Mouse (Mus musculus) spleen, adult 2 months (tissue): ENCODE measurements around the gene Srm. TPM values are rescaled to one million over a fixed set of nuclear protein-coding genes. Genes with fewer than 3 reads are reported as not detected.

ENCODE experiments used
- DNase-seq, 2 experiments: peaks; one replicate each; pipeline versions ENCODE4 v3.0.0 to v3.0.0-alpha.2; 2012 to 2021; ENCODE audit warnings: low spot score in 2 of 2, low read depth in 1 of 2
- H3K27ac ChIP-seq: fragments of 200-500 bp; 2 replicates; pipeline ENCODE4 v1.5.1; 2012; ENCODE audit warnings: low read length, inconsistent platforms; ENCODE audit not compliant: insufficient read depth
- H3K27me3 ChIP-seq: fragments of 200-500 bp; 2 replicates; pipeline ENCODE4 v1.6.1; 2012; ENCODE audit warnings: mild to moderate bottlenecking, moderate library complexity, low read length, inconsistent platforms; ENCODE audit not compliant: control insufficient read depth, insufficient read depth
- H3K36me3 ChIP-seq: fragments of 200-500 bp; 2 replicates; pipeline ENCODE4 v1.6.1; 2012; ENCODE audit warnings: mild to moderate bottlenecking, low read length, inconsistent platforms; ENCODE audit not compliant: control insufficient read depth, insufficient read depth
- H3K4me1 ChIP-seq: fragments of 200-500 bp; 2 replicates; pipeline ENCODE4 v1.6.1; 2011; ENCODE audit warnings: inconsistent platforms; ENCODE audit not compliant: control insufficient read depth, insufficient read depth, insufficient read length
- H3K4me3 ChIP-seq: fragments of 200-500 bp; 2 replicates; pipeline ENCODE4 v1.5.1; 2011; ENCODE audit warnings: mild to moderate bottlenecking, inconsistent platforms; ENCODE audit not compliant: insufficient read depth, insufficient read length; ENCODE audit errors: extremely low read depth
- CTCF ChIP-seq: fragments of 200-500 bp; IDR thresholded peaks from 2 replicates; pipeline ENCODE4 v1.5.1; 2011; ENCODE audit warnings: mild to moderate bottlenecking, inconsistent platforms; ENCODE audit not compliant: insufficient read depth, insufficient read length, insufficient replicate concordance; ENCODE audit errors: extremely low read depth
- POLR2A ChIP-seq: fragments of 200-500 bp; IDR thresholded peaks from 2 replicates; pipeline ENCODE4 v1.6.1; 2011; ENCODE audit warnings: low read depth, low read length, inconsistent platforms
- WGBS: fragments of 180-500 bp; shearing (Covaris S2); methylation state at CpG from one replicate; pipeline ENCODE4 v1.1.7; 2018; 5-methylcytosine and 5-hydroxymethylcytosine counted together
- polyA plus RNA-seq: library from polyadenylated mRNA; depleted of rRNA; stranded (reverse); fragments of >200 nt; gene quantifications from 2 replicates; pipeline ENCODE4 v1.2.3, GENCODE M21; 2012; rRNA removed

The Srm gene
- polyA plus RNA-seq = 55.7 and 80.0 TPM in 2 replicates

- WGBS = 0% methylated on average over 42 of the region's 50 CpGs
- TF ChIP-seq CTCF (no peak), POLR2A (no peak; the same call in 1 of the 2 replicates)
- Histone ChIP-seq H3K4me3 (peak within 1 kb of the TSS; percentile 79), H3K27me3 (no peaks in the 10 kb centered on the region), H3K4me1 (peaks cover 14% of the 10 kb centered on the region; the same call in 1 of the 2 replicates), H3K27ac (0 out of 2 replicates have a peak within 1 kb of the TSS, but pooled peaks have one; percentile 17), H3K36me3 (peaks cover 11% of the 10 kb centered on the region)
- peak; percentile 88 to 99 for DNase-seq
These were observed at the start of gene Srm for GRCm38 (mm10) chr4:148591171-148591630. Gene Srm (plus strand): TSS chr4:148591503.

- TF ChIP-seq POLR2A (no peak), CTCF (no peak)
- H3K36me3 ChIP-seq = peaks cover 34% of the 10 kb centered on the region
- no peaks in the 10 kb centered on the region for H3K4me1 ChIP-seq
- no peak for DNase-seq
- 96% methylated on average over 4 of the region's 4 CpGs for WGBS
- H3K27me3 ChIP-seq = no peaks in the 10 kb centered on the region
- no peak overlapping the region for H3K4me3 ChIP-seq
- no peak overlapping the region for H3K27ac ChIP-seq
These were observed 42.2 kb upstream of the Srm start for GRCm38 (mm10) chr4:148549106-148549505.

- TF ChIP-seq POLR2A = no peak
- TF ChIP-seq CTCF = no peak
- Histone ChIP-seq H3K4me3 (peak overlapping the region; percentile 72), H3K36me3 (peaks cover 22% of the 10 kb centered on the region), H3K27me3 (no peaks in the 10 kb centered on the region), H3K4me1 (no peaks in the 10 kb centered on the region; the same call in 1 of the 2 replicates), H3K27ac (peak overlapping the region; percentile 98)
- WGBS = 28% methylated on average over 6 of the region's 6 CpGs
- no peak for DNase-seq
These were observed 33.5 kb upstream of the Srm start for GRCm38 (mm10) chr4:148557766-148558165.

GRCm38 (mm10) chr4:148558297-148559000 lies 32.9 kb upstream of the Srm start, which contains the start of gene Exosc10:
Gene Exosc10 (plus strand): TSS chr4:148558429.
- no peaks in the 10 kb centered on the region for H3K27me3 ChIP-seq
- H3K4me3 ChIP-seq = peak within 1 kb of the TSS; percentile 72
- H3K4me1 ChIP-seq = no peaks in the 10 kb centered on the region; the same call in 1 of the 2 replicates
- WGBS = under 1% methylated on average over 63 of the region's 63 CpGs
- H3K36me3 ChIP-seq = peaks cover 25% of the 10 kb centered on the region
- DNase-seq = peak; percentile 82 to 83
- H3K27ac ChIP-seq = peak within 1 kb of the TSS; percentile 98
- TF ChIP-seq CTCF = no peak
- TF ChIP-seq POLR2A = peak; percentile 28

GRCm38 (mm10) chr4:148562676-148563075 lies 28.6 kb upstream of the Srm start:
- H3K27ac ChIP-seq = no peak overlapping the region
- no peak for DNase-seq
- H3K4me1 ChIP-seq = no peaks in the 10 kb centered on the region; the same call in 1 of the 2 replicates
- WGBS = 96% methylated on average over 17 of the region's 17 CpGs
- H3K4me3 ChIP-seq = no peak overlapping the region
- H3K27me3 ChIP-seq = no peaks in the 10 kb centered on the region
- no peak for TF ChIP-seq POLR2A
- TF ChIP-seq CTCF = no peak
- H3K36me3 ChIP-seq = peaks cover 55% of the 10 kb centered on the region

- 94% methylated on average over 12 of the region's 12 CpGs for WGBS
- no peak for TF ChIP-seq POLR2A
- TF ChIP-seq CTCF = no peak
- no peak overlapping the region for H3K27ac ChIP-seq
- no peak overlapping the region for H3K4me3 ChIP-seq
- H3K4me1 ChIP-seq = no peaks in the 10 kb centered on the region
- DNase-seq = no peak
- peaks cover 63% of the 10 kb centered on the region for H3K36me3 ChIP-seq
- no peaks in the 10 kb centered on the region for H3K27me3 ChIP-seq
These were observed 27.7 kb upstream of the Srm start for GRCm38 (mm10) chr4:148563595-148563994.

GRCm38 (mm10) chr4:148570138-148570537 lies 21.2 kb upstream of the Srm start:
- DNase-seq = no peak
- H3K4me1 ChIP-seq = no peaks in the 10 kb centered on the region
- no peak for TF ChIP-seq POLR2A
- no peak for TF ChIP-seq CTCF
- H3K4me3 ChIP-seq = no peak overlapping the region
- H3K36me3 ChIP-seq = peaks cover 71% of the 10 kb centered on the region
- no peaks in the 10 kb centered on the region for H3K27me3 ChIP-seq
- no peak overlapping the region for H3K27ac ChIP-seq
- WGBS = 91% methylated on average over 10 of the region's 10 CpGs
